Mouse (Mus musculus): ENCODE measurements around the gene Gm6583.

- TF ChIP-seq POLR2AphosphoS2 (IDR thresholded peaks at IDR 0.05; ENCODE audit: insufficient read length, low read depth) (no peak), POLR2A (IDR thresholded peaks at IDR 0.05; ENCODE audit: insufficient read length, low read depth) (no peak), MAX (IDR thresholded peaks at IDR 0.05; ENCODE audit: low read depth) (no peak), USF1 (IDR thresholded peaks at IDR 0.05; ENCODE audit: low read depth) (no peak), E2F4 (IDR thresholded peaks at IDR 0.05; ENCODE audit: insufficient read depth) (no peak), TCF12 (IDR thresholded peaks at IDR 0.05; ENCODE audit: insufficient read depth, poor library complexity, severe bottlenecking) (no peak)
These were observed 3.7 kb upstream of the Gm6583 start for GRCm38 (mm10) chr5:112359520-112359919.

Data from myocyte (in vitro differentiated cells).